Mouse (Mus musculus) heart, embryonic 14.5 days (tissue): ENCODE results near the gene Npr2. TPM values are rescaled to one million over a fixed set of nuclear protein-coding genes. Genes with fewer than 3 reads are reported as not detected.

Source experiments
- ATAC-seq: fragments of 200-750 bp; cut with Nextera tagmentation; 2 replicates; pipeline ENCODE4 v1.8.0; 2017; ENCODE audit warnings: low read depth, moderate TSS enrichment; ENCODE audit not compliant: insufficient number of reproducible peaks, insufficient read depth, low FRiP score
- H3K27ac ChIP-seq, 2 experiments: fragments of 200-500 bp in 1 of 2; fragments of 300-500 bp in 1 of 2; sonication (generic) in 1 of 2; replicated peaks in 1 of 2; 2 replicates each; pipeline ENCODE4 v1.5.1; 2012 to 2014; ENCODE audit warnings: low read depth in 2 of 2, low read length in 2 of 2, control low read depth in 1 of 2, mild to moderate bottlenecking in 1 of 2, mixed read lengths in 1 of 2; ENCODE audit not compliant: control insufficient read depth in 1 of 2, insufficient read depth in 1 of 2
- H3K27me3 ChIP-seq: fragments of 300-500 bp; sonication (generic); 2 replicates; pipeline ENCODE4 v1.6.1; 2014; ENCODE audit warnings: mild to moderate bottlenecking, low read length, control low read depth; ENCODE audit not compliant: control insufficient read depth, insufficient read depth
- H3K36me3 ChIP-seq: fragments of 300-500 bp; sonication (generic); 2 replicates; pipeline ENCODE4 v1.6.1; 2014; ENCODE audit warnings: mild to moderate bottlenecking, control low read depth, low read length, mixed read lengths; ENCODE audit not compliant: control insufficient read depth, insufficient read depth
- H3K4me1 ChIP-seq, 2 experiments: fragments of 200-500 bp in 1 of 2; fragments of 300-500 bp in 1 of 2; sonication (generic) in 1 of 2; 2 replicates each; pipeline ENCODE4 v1.6.1; 2012 to 2014; ENCODE audit warnings: low read length in 2 of 2, control low read depth in 1 of 2, mixed read lengths in 1 of 2; ENCODE audit not compliant: control insufficient read depth in 2 of 2, insufficient read depth in 2 of 2
- H3K4me2 ChIP-seq: fragments of 300-500 bp; sonication (generic); 2 replicates; pipeline ENCODE4 v1.6.1; 2014; ENCODE audit warnings: mild to moderate bottlenecking, low read length
- H3K4me3 ChIP-seq, 2 experiments: fragments of 200-500 bp in 1 of 2; fragments of 300-500 bp in 1 of 2; sonication (generic) in 1 of 2; 2 replicates each; pipeline ENCODE4 v1.5.1; 2012 to 2014; ENCODE audit warnings: low read length in 2 of 2, mild to moderate bottlenecking in 2 of 2, control low read depth in 1 of 2, low read depth in 1 of 2, moderate library complexity in 1 of 2; ENCODE audit not compliant: control insufficient read depth in 1 of 2, insufficient read depth in 1 of 2
- H3K9ac ChIP-seq: fragments of 300-500 bp; sonication (generic); 2 replicates; pipeline ENCODE4 v1.6.1; 2014; ENCODE audit warnings: mild to moderate bottlenecking, low read length
- H3K9me3 ChIP-seq: fragments of 300-500 bp; sonication (generic); 2 replicates; pipeline ENCODE4 v1.6.1; 2016; ENCODE audit warnings: low read length, control low read depth; ENCODE audit not compliant: control insufficient read depth
- WGBS: fragments of 180-500 bp; shearing (Covaris S2); extraction: QIAGEN DNeasy Blood & Tissue Kit; methylation state at CpG from one replicate; pipeline ENCODE4 v1.1.7; 2014; 5-methylcytosine and 5-hydroxymethylcytosine counted together
- polyA plus RNA-seq: library from polyadenylated mRNA; unstranded; fragments of >200 nt; fragmentation: Nextera tagmentation; extraction: Ambion mirVana; gene quantifications from 2 replicates; pipeline ENCODE4 v1.2.1, GENCODE M21; 2014

Gene Npr2
- polyA plus RNA-seq, 1 experiment from 2014 or later, result 13.2 TPM

- 81% methylated on average over 6 of the region's 6 CpGs for WGBS
- ATAC-seq, result no peak
- H3K27ac ChIP-seq, result no peak overlapping the region
Observed at GRCm38 (mm10) chr4:43678541-43678940, 46.8 kb downstream of the Npr2 start.

GRCm38 (mm10) chr4:43679416-43680043 is 47.8 kb downstream of the Npr2 start:
- H3K27ac ChIP-seq, result no peak overlapping the region
- H3K4me3 ChIP-seq, result no peak overlapping the region
- no peaks in the 10 kb centered on the region; a peak in 1 of 4 replicates for H3K4me1 ChIP-seq
- no peak overlapping the region for H3K4me2 ChIP-seq
- no peak overlapping the region for H3K9ac ChIP-seq
- ATAC-seq, result no peak
- peaks cover 54% of the 10 kb centered on the region for H3K36me3 ChIP-seq
- 82% methylated on average over 7 of the region's 7 CpGs for WGBS
- H3K27me3 ChIP-seq, result no peaks in the 10 kb centered on the region
- no peaks in the 10 kb centered on the region for H3K9me3 ChIP-seq

More at GRCm38 (mm10) chr4:43678541-43678940, 46.8 kb downstream of the Npr2 start:
- no peak overlapping the region for H3K9ac ChIP-seq
- no peaks in the 10 kb centered on the region for H3K9me3 ChIP-seq
- H3K27me3 ChIP-seq, result no peaks in the 10 kb centered on the region
- no peaks in the 10 kb centered on the region; a peak in 1 of 4 replicates for H3K4me1 ChIP-seq
- peaks cover 56% of the 10 kb centered on the region for H3K36me3 ChIP-seq
- H3K4me2 ChIP-seq, result no peak overlapping the region
- no peak overlapping the region for H3K4me3 ChIP-seq

GRCm38 (mm10) chr4:43690021-43690420 is 58.3 kb downstream of the Npr2 start:
- Histone ChIP-seq H3K36me3 (peaks cover 31% of the 10 kb centered on the region), H3K27me3 (no peaks in the 10 kb centered on the region), H3K9ac (no peak overlapping the region), H3K4me2 (no peak overlapping the region), H3K4me1 (peaks cover 6 to 15% of the 10 kb centered on the region in 2 experiments), H3K9me3 (no peaks in the 10 kb centered on the region), H3K4me3 (no peak overlapping the region), H3K27ac (no peak overlapping the region)
- no peak for ATAC-seq
- 94% methylated on average over 17 of the region's 17 CpGs for WGBS

- H3K27me3 ChIP-seq, result no peaks in the 10 kb centered on the region
- 74% methylated on average over 5 of the region's 5 CpGs for WGBS
- ATAC-seq, result no peak
Observed at GRCm38 (mm10) chr4:43691026-43691425, 59.3 kb downstream of the Npr2 start.

GRCm38 (mm10) chr4:43693806-43694241 is 62.1 kb downstream of the Npr2 start:
- WGBS, result 37% methylated on average over 5 of the region's 5 CpGs
- no peak for ATAC-seq
- no peak overlapping the region for H3K27ac ChIP-seq

More at GRCm38 (mm10) chr4:43691026-43691425, 59.3 kb downstream of the Npr2 start:
- no peak overlapping the region for H3K9ac ChIP-seq
- no peak overlapping the region for H3K4me3 ChIP-seq
- no peaks in the 10 kb centered on the region for H3K9me3 ChIP-seq
- H3K4me2 ChIP-seq, result no peak overlapping the region
- peaks cover 23% of the 10 kb centered on the region for H3K36me3 ChIP-seq
- H3K4me1 ChIP-seq, result peaks cover 14 to 25% of the 10 kb centered on the region in 2 experiments
- H3K27ac ChIP-seq, result no peak overlapping the region

GRCm38 (mm10) chr4:43694439-43695248 is 62.9 kb downstream of the Npr2 start:
- 78% methylated on average over 1 of the region's 1 CpGs for WGBS
- H3K4me3 ChIP-seq, result no peak overlapping the region
- ATAC-seq, result no peak
- H3K9me3 ChIP-seq, result no peaks in the 10 kb centered on the region
- H3K27ac ChIP-seq, result peak overlapping the region in 1 of 2 experiments; percentile 51; a peak in 2 of 4 replicates
- H3K36me3 ChIP-seq, result peaks cover 6% of the 10 kb centered on the region; the same call in 1 of the 2 replicates
- no peak overlapping the region for H3K9ac ChIP-seq
- no peaks in the 10 kb centered on the region for H3K27me3 ChIP-seq
- no peak overlapping the region for H3K4me2 ChIP-seq
- peaks cover 19 to 30% of the 10 kb centered on the region in 2 experiments for H3K4me1 ChIP-seq

More at GRCm38 (mm10) chr4:43693806-43694241, 62.1 kb downstream of the Npr2 start:
- H3K4me2 ChIP-seq, result no peak overlapping the region
- H3K36me3 ChIP-seq, result peaks cover 9% of the 10 kb centered on the region; the same call in 1 of the 2 replicates
- no peaks in the 10 kb centered on the region for H3K27me3 ChIP-seq
- H3K4me3 ChIP-seq, result no peak overlapping the region
- peaks cover 19 to 30% of the 10 kb centered on the region in 2 experiments for H3K4me1 ChIP-seq
- no peaks in the 10 kb centered on the region for H3K9me3 ChIP-seq
- no peak overlapping the region for H3K9ac ChIP-seq

GRCm38 (mm10) chr4:43695249-43695671 is 63.5 kb downstream of the Npr2 start:
- H3K4me1 ChIP-seq, result peaks cover 19 to 30% of the 10 kb centered on the region in 2 experiments
- H3K36me3 ChIP-seq, result no peaks in the 10 kb centered on the region
- WGBS, result 9% methylated on average over 9 of the region's 9 CpGs
- no peaks in the 10 kb centered on the region for H3K9me3 ChIP-seq
- ATAC-seq, result peak; percentile 51; the same call in 1 of the 2 replicates
- no peak overlapping the region for H3K4me2 ChIP-seq
- H3K9ac ChIP-seq, result no peak overlapping the region
- H3K27ac ChIP-seq, result peak overlapping the region; percentile 15 to 51; a peak in 2 of 4 replicates
- H3K27me3 ChIP-seq, result no peaks in the 10 kb centered on the region
- no peak overlapping the region for H3K4me3 ChIP-seq
